Mouse (Mus musculus) limb, embryonic 10.5 days (tissue): Measurements from ENCODE around the gene Wdr62. TPM values are rescaled to one million over a fixed set of nuclear protein-coding genes. Genes with fewer than 3 reads are reported as not detected.
"Not testable (repeated sequence)": the region's sequence is repeated elsewhere in the genome, so short reads cannot be mapped to it uniquely, and the experiment has no call there.

Experiments used
- DNase-seq: peaks from one replicate; pipeline ENCODE4 v3.0.0-alpha.2; 2017; ENCODE audit warnings: low spot score
- H3K27ac ChIP-seq: fragments of 300-500 bp; sonication (generic); 2 replicates; pipeline ENCODE4 v1.5.1; 2016; ENCODE audit warnings: mild to moderate bottlenecking
- H3K27me3 ChIP-seq: fragments of 300-500 bp; sonication (generic); 2 replicates; pipeline ENCODE4 v1.6.1; 2016; ENCODE audit warnings: low read depth, mild to moderate bottlenecking; ENCODE audit not compliant: poor library complexity, severe bottlenecking
- H3K36me3 ChIP-seq: fragments of 300-500 bp; sonication (generic); 2 replicates; pipeline ENCODE4 v1.6.1; 2016; ENCODE audit warnings: mild to moderate bottlenecking, moderate library complexity
- H3K4me1 ChIP-seq: fragments of 300-500 bp; sonication (generic); 2 replicates; pipeline ENCODE4 v1.6.1; 2016
- H3K4me3 ChIP-seq: fragments of 300-500 bp; sonication (generic); 2 replicates; pipeline ENCODE4 v1.5.1; 2016; ENCODE audit warnings: mild to moderate bottlenecking, moderate library complexity
- H3K9me3 ChIP-seq: fragments of 300-500 bp; sonication (generic); replicated peaks from 2 replicates; pipeline ENCODE4 v1.6.1; 2016; ENCODE audit warnings: mild to moderate bottlenecking
- WGBS: fragments of 180-500 bp; shearing (Covaris S2); methylation state at CpG from one replicate; pipeline ENCODE4 v1.1.7; 2016; 5-methylcytosine and 5-hydroxymethylcytosine counted together
- polyA plus RNA-seq: library from polyadenylated mRNA; unstranded; fragments of >200 nt; fragmentation: Nextera tagmentation; extraction: Ambion mirVana; gene quantifications from 2 replicates; pipeline ENCODE4 v1.2.1, GENCODE M21; 2016

The Wdr62 gene
- polyA plus RNA-seq, 1 experiment from 2014 or later, result 15.1 TPM

DNA sequence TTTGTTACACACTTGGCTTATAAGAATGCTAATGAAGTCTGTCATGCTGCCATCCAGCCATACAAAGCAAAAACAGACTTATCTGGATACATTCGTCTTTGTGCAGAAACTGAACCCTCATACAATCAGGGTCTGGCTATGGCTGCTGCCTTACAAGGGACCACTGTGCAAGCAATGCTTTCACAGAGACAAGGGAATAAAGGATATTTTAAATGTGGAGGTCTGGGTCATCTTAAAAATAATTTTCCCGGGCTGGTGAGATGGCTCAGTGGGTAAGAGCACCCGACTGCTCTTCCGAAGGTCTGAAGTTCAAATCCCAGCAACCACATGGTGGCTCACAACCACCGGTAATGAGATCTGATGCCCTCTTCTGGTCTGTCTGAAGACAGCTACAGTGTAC, 73.9 kb downstream of the Wdr62 start:
- H3K4me3 ChIP-seq, H3K36me3 ChIP-seq, H3K4me1 ChIP-seq, DNase-seq, H3K27ac ChIP-seq, H3K27me3 ChIP-seq, H3K9me3 ChIP-seq: not testable (repeated sequence)
- 60% methylated on average over 5 of the region's 5 CpGs for WGBS

DNA sequence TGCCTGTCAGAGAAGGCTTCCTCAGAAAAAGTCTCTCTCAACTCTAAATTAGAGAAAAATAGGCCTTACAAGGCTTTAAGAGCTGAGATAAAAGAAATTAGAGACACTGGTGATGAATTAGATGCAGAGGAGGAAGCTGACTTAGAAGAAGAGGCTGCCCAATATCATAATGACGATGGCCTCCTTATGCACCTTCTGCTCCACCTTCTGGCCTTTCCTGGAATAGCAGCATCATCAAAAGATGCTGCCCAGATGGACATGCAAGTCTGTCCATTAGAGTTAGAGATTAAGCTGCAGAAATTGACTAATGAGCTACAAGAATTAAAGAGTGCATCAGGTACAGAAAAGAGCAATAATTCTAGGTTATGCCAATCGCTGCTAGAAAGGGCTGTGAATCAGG, 74.8 kb downstream of the Wdr62 start:
- H3K27ac ChIP-seq, result no peak overlapping the region
- H3K27me3 ChIP-seq, result no peaks in the 10 kb centered on the region
- DNase-seq, result peak; percentile 51
- 6% methylated on average over 2 of the region's 2 CpGs for WGBS
- H3K9me3 ChIP-seq, result no peaks in the 10 kb centered on the region
- no peak overlapping the region for H3K4me3 ChIP-seq
- no peaks in the 10 kb centered on the region for H3K4me1 ChIP-seq
- no peaks in the 10 kb centered on the region for H3K36me3 ChIP-seq

DNA sequence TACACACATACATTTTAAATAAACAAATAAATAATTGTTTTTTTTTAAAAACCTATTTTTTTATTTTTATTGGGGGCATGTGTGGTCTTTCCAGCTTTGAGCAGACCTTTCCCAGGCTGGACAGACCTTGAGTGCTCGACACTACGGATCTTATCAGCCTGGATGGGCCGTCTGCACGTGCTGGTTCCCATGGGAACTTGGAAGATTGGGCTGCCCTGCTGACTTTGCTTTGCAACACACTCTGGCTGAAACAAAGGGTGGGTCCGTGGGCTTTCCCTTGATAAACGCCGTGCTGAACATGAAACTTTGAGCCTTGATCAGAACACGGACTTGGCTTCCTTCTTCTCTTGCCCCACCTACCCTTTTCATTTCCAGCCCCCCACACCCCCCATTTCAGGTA, 75.8 kb downstream of the Wdr62 start:
- H3K4me1 ChIP-seq, result no peaks in the 10 kb centered on the region
- H3K9me3 ChIP-seq, result no peaks in the 10 kb centered on the region
- H3K4me3 ChIP-seq, result no peak overlapping the region
- WGBS, result 63% methylated on average over 8 of the region's 8 CpGs
- no peak overlapping the region for H3K27ac ChIP-seq
- DNase-seq, result no peak
- no peaks in the 10 kb centered on the region for H3K27me3 ChIP-seq
- H3K36me3 ChIP-seq, result no peaks in the 10 kb centered on the region

DNA sequence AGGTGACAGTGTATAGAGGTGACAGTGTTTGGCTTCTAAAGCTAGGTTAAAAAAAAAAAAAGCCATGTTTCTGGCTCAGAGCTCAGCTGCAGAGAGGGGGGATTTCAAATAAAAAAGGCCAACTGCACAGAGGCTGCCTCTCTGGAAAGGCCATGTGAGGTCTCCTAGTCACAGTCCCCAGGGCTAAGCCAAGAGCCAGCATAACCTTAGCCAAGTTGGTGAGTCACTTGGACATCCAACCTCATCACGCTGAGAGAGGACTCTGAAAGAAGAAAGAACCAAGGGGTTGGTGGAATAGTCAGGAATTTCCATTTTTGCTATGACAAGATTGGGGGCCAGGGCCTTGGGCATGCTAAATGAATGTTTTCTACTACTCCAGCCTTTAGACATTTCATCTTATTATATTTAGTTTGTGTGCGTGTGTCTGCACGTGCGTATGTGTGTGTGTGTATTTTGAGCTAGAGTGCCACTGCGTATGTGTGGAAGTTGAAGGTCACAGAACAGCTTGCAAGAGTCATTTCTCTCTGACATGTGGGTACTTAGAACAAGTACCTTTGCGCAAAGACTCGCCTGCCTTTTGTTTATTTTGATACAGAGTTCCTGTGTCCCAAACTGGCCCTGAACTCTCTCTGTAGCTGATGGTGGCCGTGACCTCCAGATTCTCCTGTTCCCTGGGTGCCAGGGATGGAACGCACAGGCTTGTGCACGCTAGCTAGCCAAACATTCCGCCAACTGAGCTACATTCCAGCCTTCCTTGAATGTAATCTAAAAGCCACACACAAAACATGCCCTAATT, 77.1 kb downstream of the Wdr62 start:
- Histone ChIP-seq H3K36me3 (no peaks in the 10 kb centered on the region), H3K4me1 (peaks cover under 1% of the 10 kb centered on the region; the same call in 1 of the 2 replicates), H3K9me3 (no peaks in the 10 kb centered on the region), H3K4me3 (no peak overlapping the region), H3K27ac (no peak overlapping the region), H3K27me3 (no peaks in the 10 kb centered on the region)
- no peak for DNase-seq
- WGBS, result 92% methylated on average over 11 of the region's 11 CpGs

DNA sequence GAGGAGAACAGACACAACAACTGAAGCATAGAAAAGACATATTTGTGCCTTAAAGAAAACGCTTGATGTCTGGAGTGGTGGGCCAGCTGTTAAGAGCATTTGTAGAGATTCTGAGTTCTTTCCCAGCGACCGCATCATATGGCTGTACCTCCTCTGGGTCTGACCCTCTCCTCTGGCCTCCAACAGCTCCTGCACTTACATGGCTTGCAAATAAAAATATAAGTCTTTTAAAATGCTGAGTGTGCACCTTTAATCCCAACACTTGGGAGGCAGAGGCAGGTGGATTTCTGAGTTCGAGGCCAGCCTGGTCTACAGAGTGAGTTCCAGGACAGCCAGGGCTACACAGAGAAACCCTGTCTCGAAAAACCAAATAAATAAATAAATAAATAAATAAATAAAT, 79.6 kb downstream of the Wdr62 start:
- not testable (repeated sequence) for H3K9me3 ChIP-seq, H3K4me1 ChIP-seq, H3K27ac ChIP-seq, H3K4me3 ChIP-seq, H3K36me3 ChIP-seq, DNase-seq, H3K27me3 ChIP-seq
- 95% methylated on average over 5 of the region's 5 CpGs for WGBS

DNA sequence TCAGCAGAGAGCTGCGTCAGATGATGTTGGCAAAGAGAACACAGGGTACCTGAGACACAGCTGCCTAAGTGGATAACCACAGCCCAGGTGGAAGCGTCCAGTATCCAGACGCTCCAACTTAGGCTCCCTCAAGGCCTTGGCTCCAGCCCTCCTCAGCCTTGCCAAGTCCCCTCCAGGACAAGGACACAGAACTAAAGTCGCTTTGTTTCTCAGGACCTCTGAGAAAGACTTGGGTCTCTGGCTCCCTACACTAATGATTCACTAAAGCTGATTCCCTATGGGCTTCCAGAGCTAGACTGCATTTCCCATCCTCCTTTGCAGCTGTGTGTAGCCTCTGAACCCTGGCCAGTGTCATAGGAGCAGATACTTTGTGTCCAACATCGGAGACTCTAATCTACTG, 80.0 kb downstream of the Wdr62 start:
- 81% methylated on average over 5 of the region's 5 CpGs for WGBS
- Histone ChIP-seq H3K36me3 (no peaks in the 10 kb centered on the region), H3K4me1 (peaks cover 13% of the 10 kb centered on the region), H3K9me3 (no peaks in the 10 kb centered on the region), H3K4me3 (no peak overlapping the region), H3K27ac (no peak overlapping the region), H3K27me3 (no peaks in the 10 kb centered on the region)
- DNase-seq, result no peak

DNA sequence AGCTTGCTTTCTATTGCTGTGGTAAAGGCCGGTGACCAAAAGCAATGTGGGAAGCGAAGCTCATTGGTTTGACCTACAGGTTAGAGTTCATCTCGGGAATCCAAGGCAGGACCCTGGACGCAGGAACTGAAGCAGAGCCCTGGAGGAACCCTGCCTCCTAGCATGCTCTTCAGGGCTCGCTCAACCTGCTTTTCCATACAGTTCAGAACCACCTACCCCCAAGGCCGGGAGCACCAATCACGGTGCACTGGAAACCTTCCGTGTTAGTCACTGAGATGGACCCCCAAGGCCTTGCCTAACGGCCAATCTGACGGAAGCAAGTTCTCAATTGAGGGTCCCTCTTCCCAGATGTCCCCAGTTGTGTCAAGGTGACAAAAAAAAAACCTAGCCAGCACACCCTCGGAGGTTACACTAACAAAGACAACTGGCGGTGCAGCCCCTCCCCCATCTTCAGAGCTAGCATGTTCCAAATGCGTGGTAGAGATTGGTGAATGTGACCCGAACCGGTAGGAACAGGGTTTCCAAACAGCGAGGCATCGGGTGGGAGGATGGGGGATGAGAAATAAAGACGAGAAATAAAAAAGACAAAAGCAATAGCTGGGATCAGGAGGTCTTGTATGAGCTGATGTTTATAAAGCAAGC, 80.6 kb downstream of the Wdr62 start:
- H3K27ac ChIP-seq, result no peak overlapping the region
- peaks cover 15% of the 10 kb centered on the region for H3K4me1 ChIP-seq
- no peak overlapping the region for H3K4me3 ChIP-seq
- H3K36me3 ChIP-seq, result no peaks in the 10 kb centered on the region
- WGBS, result 78% methylated on average over 18 of the region's 18 CpGs
- H3K9me3 ChIP-seq, result no peaks in the 10 kb centered on the region
- DNase-seq, result no peak
- H3K27me3 ChIP-seq, result no peaks in the 10 kb centered on the region

DNA sequence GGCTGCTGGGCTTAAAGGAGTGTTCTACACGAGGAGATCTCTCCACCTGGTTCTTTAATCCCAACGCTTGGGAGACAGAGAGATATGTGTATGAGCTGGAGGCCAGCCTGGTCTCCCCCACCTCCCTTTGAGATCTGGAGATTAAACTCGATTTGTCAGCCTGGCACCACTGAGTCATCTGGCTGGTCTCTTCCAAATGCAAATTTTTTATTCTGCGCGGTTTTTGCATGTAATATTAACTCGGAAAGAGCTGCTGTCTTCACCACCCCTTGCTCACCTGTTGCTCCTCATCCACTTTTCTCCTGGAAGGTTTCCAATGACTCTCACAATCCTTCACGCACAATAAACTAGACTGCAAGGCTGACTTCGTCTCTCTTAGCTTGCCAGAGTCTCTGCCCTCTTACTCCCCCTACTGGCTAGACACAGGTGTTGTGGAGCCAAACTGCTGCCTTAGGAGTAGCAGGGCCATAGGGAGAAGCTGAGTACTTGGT, 81.7 kb downstream of the Wdr62 start, which contains the start of gene Capns1:
TSS of gene Capns1 (minus strand) at position 331 of the 491 bp plus-strand sequence.
- DNase-seq, result peak; percentile 61
- peaks cover 20% of the 10 kb centered on the region for H3K4me1 ChIP-seq
- H3K27ac ChIP-seq, result peak within 1 kb of the TSS; percentile 44
- WGBS, result 13% methylated on average over 8 of the region's 8 CpGs
- H3K36me3 ChIP-seq, result no peaks in the 10 kb centered on the region
- no peaks in the 10 kb centered on the region for H3K27me3 ChIP-seq
- H3K9me3 ChIP-seq, result no peaks in the 10 kb centered on the region
- peak within 1 kb of the TSS; percentile 14; the same call in 1 of the 2 replicates for H3K4me3 ChIP-seq

DNA sequence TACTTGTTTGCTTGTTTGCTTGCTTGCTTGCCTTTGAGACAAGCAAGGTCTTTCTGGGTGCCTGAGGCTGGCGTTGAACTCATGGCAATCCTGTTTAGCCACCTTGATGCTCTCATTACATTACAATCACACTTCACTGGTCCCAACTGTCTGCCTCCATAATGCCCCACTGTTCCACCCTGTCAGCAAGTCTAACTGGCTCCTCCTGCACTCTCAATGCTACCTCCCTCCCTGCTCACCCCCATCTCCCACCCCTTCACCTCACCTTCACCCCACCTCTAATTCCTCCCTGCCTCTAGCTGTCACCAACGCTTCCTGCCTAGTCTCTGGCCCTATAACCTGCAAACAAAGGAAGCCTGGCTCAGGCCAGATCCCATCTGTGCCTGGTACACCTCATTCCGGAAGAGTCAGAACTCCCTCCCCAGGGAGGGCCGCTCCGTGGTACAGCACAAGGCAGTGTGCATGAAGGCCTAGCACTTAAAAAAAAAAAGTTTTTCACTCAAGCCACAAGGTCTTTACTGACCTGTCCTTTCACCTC, 82.6 kb downstream of the Wdr62 start:
- no peaks in the 10 kb centered on the region for H3K9me3 ChIP-seq
- no peaks in the 10 kb centered on the region for H3K27me3 ChIP-seq
- no peak overlapping the region for H3K4me3 ChIP-seq
- whole genome bisulfite sequencing, result 73% methylated on average over 5 of the region's 5 CpGs
- peaks cover 29% of the 10 kb centered on the region for H3K4me1 ChIP-seq
- no peak for DNase-seq
- H3K27ac ChIP-seq, result peak overlapping the region; percentile 44
- H3K36me3 ChIP-seq, result peaks cover under 1% of the 10 kb centered on the region

DNA sequence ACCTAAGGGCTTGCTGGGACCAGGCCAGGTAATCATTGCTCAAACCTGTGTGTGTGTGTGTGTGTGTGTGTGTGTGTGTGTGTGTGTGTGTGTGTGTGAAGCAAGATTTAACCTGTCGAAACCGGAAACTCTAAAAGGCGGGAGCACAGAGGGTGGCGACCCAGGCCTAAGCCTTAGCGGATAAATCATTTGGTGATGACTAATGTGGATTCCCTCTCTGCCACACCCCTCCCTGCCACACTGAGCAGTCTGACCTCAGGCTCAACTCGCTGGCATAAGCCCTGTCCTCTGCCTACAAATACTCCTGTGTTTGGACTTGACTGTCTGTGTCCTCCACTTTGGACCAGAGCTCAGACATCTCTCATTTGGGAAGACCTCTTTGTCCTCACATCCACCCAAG, 84.0 kb downstream of the Wdr62 start:
- Histone ChIP-seq H3K9me3 (no peaks in the 10 kb centered on the region), H3K4me3 (no peak overlapping the region)
- 70% methylated on average over 6 of the region's 6 CpGs for WGBS

DNA sequence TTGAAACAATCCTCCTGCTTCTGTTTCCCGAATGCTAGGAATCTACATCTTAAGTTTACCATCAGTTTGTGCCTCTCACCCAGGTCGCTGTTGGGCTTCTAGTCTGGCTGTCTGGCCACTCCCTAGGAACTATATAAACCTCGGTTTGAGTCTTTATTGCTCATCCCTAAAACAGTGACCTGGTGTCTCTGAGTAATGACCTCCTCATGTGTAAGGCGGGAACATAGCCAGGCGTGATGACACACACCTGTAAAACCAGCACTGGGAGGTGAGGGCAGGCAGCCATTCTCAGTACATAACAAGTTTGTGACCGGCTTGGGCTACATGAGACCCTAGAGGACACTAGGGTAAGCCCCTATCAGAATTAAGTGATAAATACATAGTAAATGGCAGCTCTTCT, 84.8 kb downstream of the Wdr62 start:
- H3K27me3 ChIP-seq, result no peaks in the 10 kb centered on the region
- peaks cover 32% of the 10 kb centered on the region for H3K4me1 ChIP-seq
- no peak for DNase-seq
- H3K4me3 ChIP-seq, result peak overlapping the region; percentile 88; the same call in 1 of the 2 replicates
- peaks cover 23% of the 10 kb centered on the region for H3K36me3 ChIP-seq
- WGBS, result 69% methylated on average over 6 of the region's 6 CpGs
- H3K27ac ChIP-seq, result no peak overlapping the region
- H3K9me3 ChIP-seq, result no peaks in the 10 kb centered on the region

More for the DNA sequence above, 84.0 kb downstream of the Wdr62 start:
- Histone ChIP-seq H3K36me3 (peaks cover 16% of the 10 kb centered on the region), H3K27me3 (no peaks in the 10 kb centered on the region), H3K4me1 (peaks cover 32% of the 10 kb centered on the region), H3K27ac (no peak overlapping the region)
- no peak for DNase-seq

DNA sequence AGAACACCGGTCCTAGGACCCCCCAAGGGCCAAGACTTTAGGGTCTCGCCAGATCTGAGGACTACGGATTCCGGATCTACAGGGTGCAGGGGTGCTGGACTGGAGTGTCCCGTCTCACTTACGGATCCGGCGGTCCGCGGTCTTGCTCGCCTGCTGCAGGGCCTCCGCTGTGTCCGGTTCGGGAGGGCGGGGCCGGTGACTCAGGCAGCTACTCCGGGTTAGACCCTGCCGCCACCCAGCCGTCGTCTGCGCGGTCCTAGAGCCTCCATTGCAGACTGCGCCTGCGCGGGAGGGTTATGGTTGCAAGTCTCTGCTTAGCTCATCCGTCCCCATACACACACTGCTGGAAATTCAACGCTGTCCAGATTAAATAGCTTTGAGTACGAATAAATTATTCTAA, 85.3 kb downstream of the Wdr62 start:
- WGBS, result 0% methylated on average over 28 of the region's 28 CpGs

More for the DNA sequence above, 85.3 kb downstream of the Wdr62 start:
- Histone ChIP-seq H3K9me3 (no peaks in the 10 kb centered on the region), H3K36me3 (peaks cover 29% of the 10 kb centered on the region), H3K4me1 (peaks cover 32% of the 10 kb centered on the region), H3K27me3 (no peaks in the 10 kb centered on the region), H3K27ac (peak overlapping the region; percentile 88), H3K4me3 (peak overlapping the region; percentile 88)
- peak; percentile 99 for DNase-seq
